Mouse (Mus musculus): ENCODE results near the gene Cox16. TPM values are rescaled to one million over a fixed set of nuclear protein-coding genes. Genes with fewer than 3 reads are reported as not detected.

Cox16 gene
- polyA plus RNA-seq, 1 experiment from 2014 or later: 64.5 TPM

GRCm38 (mm10) chr12:81324116-81324515 lies 160.8 kb downstream of the Cox16 start:
- Histone ChIP-seq H3K27me3 (no peaks in the 10 kb centered on the region), H3K27ac (replicated peaks) (no peak overlapping the region), H3K4me3 (replicated peaks) (no peak overlapping the region), H3K9ac (no peak overlapping the region), H3K9me3 (replicated peaks) (no peaks in the 10 kb centered on the region), H3K4me2 (no peak overlapping the region), H3K4me1 (replicated peaks) (no peaks in the 10 kb centered on the region), H3K36me3 (replicated peaks) (no peaks in the 10 kb centered on the region)
- no peak for ATAC-seq (ENCODE audit: insufficient read depth)
- 74% methylated on average over 3 of the region's 3 CpGs for WGBS (ENCODE audit: insufficient replicate concordance)

DNA sequence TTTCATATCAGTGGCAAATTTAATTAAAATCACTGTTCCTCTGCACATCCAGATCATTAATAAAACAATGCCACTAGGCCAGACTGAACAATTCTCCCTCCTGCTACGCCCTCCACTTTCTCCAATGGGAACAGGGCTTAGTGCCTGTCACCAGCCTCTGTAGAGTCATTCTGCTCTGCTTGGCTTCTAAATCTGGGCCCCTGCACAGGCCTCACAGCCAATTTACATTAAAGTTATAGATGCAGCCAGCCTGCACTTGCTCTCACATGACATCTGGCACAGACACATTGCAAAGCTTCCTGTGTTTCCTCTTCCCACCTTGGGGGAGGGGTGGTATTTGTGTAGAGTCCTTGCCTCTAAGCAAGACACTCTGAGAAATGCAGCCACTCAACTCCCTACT lies 163.9 kb downstream of the Cox16 start:
- Histone ChIP-seq H3K9me3 (replicated peaks) (no peaks in the 10 kb centered on the region), H3K4me2 (no peak overlapping the region), H3K4me3 (replicated peaks) (no peak overlapping the region), H3K4me1 (replicated peaks) (no peaks in the 10 kb centered on the region), H3K27ac (replicated peaks) (no peak overlapping the region), H3K9ac (no peak overlapping the region), H3K27me3 (no peaks in the 10 kb centered on the region), H3K36me3 (replicated peaks) (no peaks in the 10 kb centered on the region)
- 74% methylated on average over 1 of the region's 1 CpGs for WGBS (ENCODE audit: insufficient replicate concordance)
- ATAC-seq (ENCODE audit: insufficient read depth): no peak

GRCm38 (mm10) chr12:81317811-81318210 lies 167.1 kb downstream of the Cox16 start:
- H3K27ac ChIP-seq (replicated peaks): no peak overlapping the region
- no peaks in the 10 kb centered on the region for H3K36me3 ChIP-seq (replicated peaks)
- no peak overlapping the region for H3K9ac ChIP-seq
- no peak overlapping the region for H3K4me3 ChIP-seq (replicated peaks)
- ATAC-seq (ENCODE audit: insufficient read depth): no peak
- H3K27me3 ChIP-seq: no peaks in the 10 kb centered on the region
- H3K9me3 ChIP-seq (replicated peaks): no peaks in the 10 kb centered on the region
- H3K4me2 ChIP-seq: no peak overlapping the region
- 28% methylated on average over 2 of the region's 2 CpGs for WGBS (ENCODE audit: insufficient replicate concordance)
- H3K4me1 ChIP-seq (replicated peaks): no peaks in the 10 kb centered on the region

- no peaks in the 10 kb centered on the region for H3K4me1 ChIP-seq (replicated peaks)
- no peaks in the 10 kb centered on the region for H3K36me3 ChIP-seq (replicated peaks)
- WGBS (ENCODE audit: insufficient replicate concordance): 63% methylated on average over 5 of the region's 5 CpGs
- H3K27me3 ChIP-seq: no peaks in the 10 kb centered on the region
- no peak overlapping the region for H3K27ac ChIP-seq (replicated peaks)
- H3K9ac ChIP-seq: no peak overlapping the region
- H3K9me3 ChIP-seq (replicated peaks): no peaks in the 10 kb centered on the region
- no peak overlapping the region for H3K4me3 ChIP-seq (replicated peaks)
- H3K4me2 ChIP-seq: no peak overlapping the region
- no peak for ATAC-seq (ENCODE audit: insufficient read depth)
Observed at GRCm38 (mm10) chr12:81315953-81316352, 169.0 kb downstream of the Cox16 start.

Other genes starting within 250 kb of the Cox16 start
- 0.02 and 0.03 TPM in 2 replicates for gene Slc8a3, start 151.9 kb downstream of the Cox16 start, polyA plus RNA-seq (2015; fragmentation: Nextera tagmentation; extraction: Ambion mirVana)
- 0.06 and 0.13 TPM in 2 replicates for gene Gm4787, start 105.7 kb downstream of the Cox16 start, polyA plus RNA-seq (2015; fragmentation: Nextera tagmentation; extraction: Ambion mirVana)
- 0.08 and 0.21 TPM in 2 replicates for gene Adam4, start 63.2 kb downstream of the Cox16 start, polyA plus RNA-seq (2015; fragmentation: Nextera tagmentation; extraction: Ambion mirVana)
- 10.4 and 11.1 TPM in 2 replicates for gene Gm20498, start 47.8 kb upstream of the Cox16 start, polyA plus RNA-seq (2015; fragmentation: Nextera tagmentation; extraction: Ambion mirVana)
- 13.0 and 13.2 TPM in 2 replicates for gene Synj2bp, start 47.8 kb upstream of the Cox16 start, polyA plus RNA-seq (2015; fragmentation: Nextera tagmentation; extraction: Ambion mirVana)
- not detected in 2 replicates for gene Adam21, start 83.3 kb upstream of the Cox16 start, polyA plus RNA-seq (2015; fragmentation: Nextera tagmentation; extraction: Ambion mirVana)
- 31.8 and 33.2 TPM in 2 replicates for gene Med6, start 109.9 kb upstream of the Cox16 start, polyA plus RNA-seq (2015; fragmentation: Nextera tagmentation; extraction: Ambion mirVana)
- gene Ttc9, start 146.1 kb upstream of the Cox16 start, polyA plus RNA-seq (2015; fragmentation: Nextera tagmentation; extraction: Ambion mirVana): 0.20 and 0.24 TPM in 2 replicates

Data from liver, embryonic 15.5 days (tissue).